Mouse (Mus musculus) testis, adult 2 months (tissue): ENCODE data around the gene Lsm14b.

Source experiments
- CTCF ChIP-seq: fragments of 200-500 bp; IDR thresholded peaks from 2 replicates; pipeline ENCODE4 v1.5.1; 2012; ENCODE audit warnings: low read depth, mild to moderate bottlenecking, inconsistent platforms, low read length, moderate library complexity; ENCODE audit not compliant: control insufficient read depth, insufficient read depth, insufficient replicate concordance
- POLR2A ChIP-seq: fragments of 200-500 bp; IDR thresholded peaks from 2 replicates; pipeline ENCODE4 v1.6.1; 2012; ENCODE audit warnings: low read depth, mild to moderate bottlenecking, inconsistent platforms, low read length, moderate library complexity; ENCODE audit not compliant: control insufficient read depth

- TF ChIP-seq POLR2A (no peak), CTCF (no peak)
Measured at GRCm38 (mm10) chr2:180025135-180025860, 511 bp downstream of the Lsm14b start.
